Mouse (Mus musculus) gastrocnemius, postnatal 36 days (tissue): ENCODE data around the gene E4f1. TPM values are rescaled to one million over a fixed set of nuclear protein-coding genes. Genes with fewer than 3 reads are reported as not detected.
"Not testable (repeated sequence)": the region's sequence is repeated elsewhere in the genome, so short reads cannot be mapped to it uniquely, and the experiment has no call there.

ENCODE experiments used
- DNase-seq, 2 experiments: peaks; one replicate each; pipeline ENCODE4 v3.0.0; 2022
- intact Hi-C: fragments of 180-260 bp; cut with DNase I; formaldehyde crosslinking; loops from one replicate; pipeline ENCODE4 v1.15.1; 2025
- total RNA-seq, 2 experiments: library from RNA; stranded (reverse); gene quantifications; 2 replicates each; pipeline ENCODE4 v1.2.3; 2021

The E4f1 gene
- total RNA-seq, 2 experiments from 2014 or later = 9.5 to 11.7 TPM

- no peak for DNase-seq
- intact Hi-C loops = no loop called here
Measured at GRCm38 (mm10) chr17:24425905-24426304, 44.2 kb downstream of the E4f1 start.

DNA sequence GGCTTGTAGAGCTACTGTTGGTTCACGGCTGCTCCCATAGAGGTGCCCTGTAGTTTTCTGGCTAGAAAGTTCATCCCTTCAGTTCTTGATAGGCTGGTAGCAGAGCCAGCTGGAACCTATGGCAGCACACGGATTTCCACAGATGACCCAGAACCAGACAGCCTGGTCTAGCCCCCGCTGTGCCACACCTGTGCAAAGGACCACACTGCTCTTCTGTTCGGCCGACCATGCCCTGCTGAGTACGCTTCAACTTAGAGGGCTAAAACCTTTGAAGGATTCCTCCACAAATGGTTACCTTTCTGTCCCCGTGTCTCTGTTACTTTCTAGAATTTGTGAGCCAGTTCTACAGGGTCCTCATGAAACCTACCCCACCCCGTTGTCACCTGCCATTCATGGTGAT is 44.8 kb downstream of the E4f1 start:
- intact Hi-C loops, DNase-seq: not testable (repeated sequence)

GRCm38 (mm10) chr17:24424489-24424888 is 45.6 kb downstream of the E4f1 start:
- intact Hi-C loops = no loop called here
- no peak for DNase-seq

DNA sequence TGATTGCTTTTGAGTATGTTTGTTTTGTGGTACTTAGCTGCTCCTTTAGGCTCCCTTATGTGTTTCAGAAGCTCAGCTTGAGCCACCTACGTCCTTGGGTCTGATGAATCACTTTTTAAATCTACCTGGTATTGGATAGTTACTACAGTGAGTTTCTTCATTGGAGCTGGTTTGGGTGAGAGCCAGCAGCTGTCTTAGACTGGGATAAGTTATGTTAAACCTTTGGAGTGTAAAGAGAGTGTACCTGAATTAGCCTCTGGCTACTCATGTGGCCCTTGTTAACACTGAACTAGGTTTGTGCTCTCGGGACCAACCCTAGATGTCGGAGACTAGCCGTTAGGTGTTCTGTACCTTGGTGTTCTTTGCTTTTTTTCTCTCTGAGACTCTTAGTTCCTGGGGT is 47.0 kb downstream of the E4f1 start:
- intact Hi-C loops = no loop called here
- no peak for DNase-seq

DNA sequence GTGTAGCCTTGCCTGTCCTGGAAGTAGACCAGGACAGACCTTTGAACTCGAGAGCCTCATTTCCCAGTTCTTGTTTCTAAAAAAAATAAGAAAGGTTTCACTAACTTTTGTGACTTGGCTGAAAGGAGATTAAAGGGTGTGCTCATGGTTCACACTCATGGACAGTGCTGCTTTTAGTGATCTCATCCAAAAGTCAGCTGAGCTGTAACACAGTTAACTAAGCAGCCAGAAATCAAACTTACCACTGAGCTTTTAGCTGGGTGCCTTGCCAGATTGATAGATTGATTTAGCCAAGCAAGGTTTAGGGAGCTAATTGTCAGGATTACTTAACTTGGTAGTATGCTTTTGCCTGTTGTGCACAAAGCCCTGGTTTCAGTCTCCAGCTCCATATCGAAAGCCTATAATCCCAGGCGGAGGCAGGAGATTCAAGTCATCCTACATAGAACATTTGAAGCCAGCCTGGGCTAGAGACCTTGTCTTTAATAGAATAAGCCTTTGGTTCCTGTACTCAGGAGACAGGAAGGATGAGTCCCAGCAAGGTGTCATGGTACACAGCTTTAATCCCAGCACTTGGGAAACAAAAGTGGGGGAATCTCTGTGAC is 54.0 kb downstream of the E4f1 start:
- intact Hi-C loops = no loop called here
- DNase-seq = no peak

DNA sequence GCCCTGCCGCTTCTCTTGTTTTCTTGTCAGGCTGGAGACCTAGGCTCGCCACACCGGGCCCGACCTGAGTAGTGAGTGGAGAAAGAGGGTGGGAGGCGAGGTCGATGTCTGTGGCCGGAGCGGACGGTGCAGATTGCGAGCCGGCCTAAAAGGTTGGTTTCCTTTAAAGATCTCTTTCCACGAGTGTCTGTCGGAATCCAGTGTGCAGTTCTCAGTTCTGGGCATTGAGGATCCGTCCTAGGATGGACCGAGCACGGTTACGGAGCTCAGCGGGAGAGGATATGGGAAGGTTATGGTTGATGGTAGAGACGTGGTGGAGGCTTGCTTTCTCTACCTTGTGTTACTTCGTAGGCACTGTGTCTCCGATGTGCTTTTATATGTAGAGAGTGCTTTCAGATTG is 55.1 kb downstream of the E4f1 start:
- intact Hi-C loops = no loop called here
- no peak for DNase-seq

GRCm38 (mm10) chr17:24414230-24414976 is 55.7 kb downstream of the E4f1 start, which contains the start of gene Rnps1:
Gene Rnps1 (plus strand): TSS chr17:24414565.
- peak; percentile 90 to 91 for DNase-seq
- intact Hi-C loops = no loop called here

DNA sequence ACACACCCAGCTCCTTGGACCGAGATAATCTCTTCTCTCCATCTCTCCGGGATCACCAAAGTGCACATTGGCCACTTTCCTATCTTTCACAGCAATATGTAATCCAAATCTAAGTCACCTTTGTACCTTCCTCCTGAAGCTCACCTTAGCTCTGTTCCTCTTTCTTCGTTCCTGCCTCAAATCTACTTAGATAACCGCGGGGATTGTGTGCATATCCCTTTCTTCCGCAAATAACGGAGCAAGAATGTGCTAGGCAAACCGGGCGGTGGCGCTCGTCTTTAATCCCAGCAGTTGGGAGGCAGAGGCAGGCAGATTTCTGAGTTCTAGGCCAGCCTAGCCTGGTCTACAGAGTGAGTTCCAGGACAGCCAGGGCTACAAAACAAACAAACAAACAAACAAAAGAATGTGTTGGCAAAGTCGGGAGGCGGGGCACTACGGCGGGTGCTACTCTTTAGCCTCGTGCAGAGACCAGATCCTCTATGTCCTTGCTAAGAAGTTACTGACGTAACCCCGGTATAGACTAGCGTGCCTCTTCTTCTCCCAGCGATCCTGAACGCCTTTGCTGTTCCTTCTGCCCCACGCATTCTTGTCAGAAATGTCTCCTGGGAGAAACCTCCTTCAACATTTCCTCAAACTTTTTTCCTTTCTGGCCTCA is 56.4 kb downstream of the E4f1 start:
- intact Hi-C loops = no loop called here
- DNase-seq = no peak

DNA sequence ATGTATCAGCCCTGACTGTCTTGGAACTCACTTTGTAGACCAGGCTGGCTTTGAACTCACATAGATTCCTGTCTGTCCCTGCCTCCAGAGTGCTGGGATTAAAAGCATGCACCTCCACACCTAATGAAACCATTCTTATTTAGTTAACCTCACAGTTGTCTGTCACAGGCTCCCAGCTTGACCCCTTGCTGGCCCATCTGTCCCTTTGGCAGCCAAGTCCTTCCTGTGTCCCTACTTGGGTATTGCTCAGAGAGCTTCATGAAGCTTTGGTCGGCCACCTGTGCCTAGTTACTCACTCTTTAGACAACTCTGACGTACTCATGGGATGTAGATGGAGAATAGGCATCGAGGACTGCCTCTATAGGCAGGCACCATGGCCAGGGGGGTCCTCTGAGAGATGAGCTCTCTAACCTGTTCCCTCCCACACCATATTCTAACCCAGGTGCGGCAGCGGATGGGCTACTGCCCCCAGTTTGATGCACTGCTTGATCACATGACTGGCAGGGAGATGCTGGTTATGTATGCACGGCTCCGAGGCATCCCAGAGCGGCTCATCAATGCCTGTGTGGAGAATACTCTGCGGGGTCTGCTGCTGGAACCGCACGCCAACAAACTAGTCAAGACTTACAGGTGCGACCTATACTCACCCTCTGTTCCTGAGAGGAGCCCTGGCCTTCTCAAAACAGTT is 62.9 kb downstream of the E4f1 start:
- no peak for DNase-seq
- intact Hi-C loops = no loop called here

DNA sequence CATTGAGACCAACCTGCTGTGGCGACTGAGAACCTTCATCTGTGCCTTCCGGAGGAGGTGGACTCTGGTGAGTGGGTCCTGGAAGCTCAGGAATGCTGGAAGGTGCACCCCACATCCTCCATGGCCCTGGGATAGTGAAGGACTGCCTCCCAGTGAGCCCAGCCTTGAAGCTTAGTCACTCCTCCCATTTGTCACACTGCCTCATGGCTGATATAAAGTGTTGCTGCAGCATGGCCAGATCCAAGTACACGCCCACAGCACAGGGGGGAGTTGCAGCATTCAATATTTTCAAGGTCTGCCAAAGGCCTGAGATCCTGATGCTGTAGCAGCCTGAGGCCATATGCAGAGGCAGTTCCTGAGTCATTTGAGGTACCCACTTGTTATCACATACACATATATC is 67.7 kb downstream of the E4f1 start:
- intact Hi-C loops = no loop called here
- DNase-seq = no peak

- no peak for DNase-seq
- intact Hi-C loops = no loop called here
Measured at GRCm38 (mm10) chr17:24394456-24394855, 75.7 kb downstream of the E4f1 start.

Other genes starting within 250 kb of the E4f1 start
- gene Tedc2, start 249.5 kb downstream of the E4f1 start, total RNA-seq = 1 to 10 TPM in 1 of 2 experiments, under 1 TPM in 1; 0.96 to 1.1 TPM
- gene Ccnf, start 218.8 kb downstream of the E4f1 start, total RNA-seq = 1 to 10 TPM in 1 of 2 experiments, under 1 TPM in 1; 0.91 to 1.1 TPM
- gene Abca17, start 119.2 kb downstream of the E4f1 start, total RNA-seq = not detected
- 1 to 10 TPM; 6.5 to 7.4 TPM for gene Abca3, start 118.4 kb downstream of the E4f1 start, total RNA-seq
- gene Rnps1, start 55.7 kb downstream of the E4f1 start, total RNA-seq = 10 to 100 TPM; 41.7 to 48.3 TPM
- 100 to 1,000 TPM; 129 to 179 TPM for gene Eci1, start 43.7 kb downstream of the E4f1 start, total RNA-seq
- gene Dnase1l2, start 27.2 kb downstream of the E4f1 start, total RNA-seq = under 1 TPM; 0.49 to 0.99 TPM
- gene Pgp, start 79 bp upstream of the E4f1 start, total RNA-seq = 10 to 100 TPM; 50.7 to 54.6 TPM
- under 1 TPM in 1 of 2 experiments, not detected in 1; 0.26 TPM for gene Bricd5, start 3.6 kb upstream of the E4f1 start, total RNA-seq
- gene Mlst8, start 8.8 kb upstream of the E4f1 start, total RNA-seq = 10 to 100 TPM; 11.9 to 12.1 TPM
- under 1 TPM; 0.05 TPM for gene Caskin1, start 18.3 kb upstream of the E4f1 start, total RNA-seq
- 10 to 100 TPM; 23.7 to 30.2 TPM for gene Traf7, start 57.6 kb upstream of the E4f1 start, total RNA-seq
- gene Rab26, start 63.9 kb upstream of the E4f1 start, total RNA-seq = under 1 TPM in 1 of 2 experiments, not detected in 1; 0.20 TPM
- gene Pkd1, start 79.5 kb upstream of the E4f1 start, total RNA-seq = 10 to 100 TPM; 19.8 to 20.3 TPM
- 10 to 100 TPM; 74.9 to 76.8 TPM for gene Tsc2, start 162.3 kb upstream of the E4f1 start, total RNA-seq
- 1 to 10 TPM; 2.3 TPM for gene Nthl1, start 162.4 kb upstream of the E4f1 start, total RNA-seq
- 10 to 100 TPM; 27.1 to 36.9 TPM for gene Slc9a3r2, start 180.0 kb upstream of the E4f1 start, total RNA-seq
- not detected for gene Npw, start 188.1 kb upstream of the E4f1 start, total RNA-seq
- 10 to 100 TPM; 18.0 to 18.5 TPM for gene Zfp598, start 199.4 kb upstream of the E4f1 start, total RNA-seq
- not detected for gene Syngr3, start 219.6 kb upstream of the E4f1 start, total RNA-seq
- gene Gfer, start 225.8 kb upstream of the E4f1 start, total RNA-seq = 10 to 100 TPM; 30.3 to 33.3 TPM
- 1 to 10 TPM in 1 of 2 experiments, under 1 TPM in 1; 0.47 to 1.4 TPM for gene Noxo1, start 225.9 kb upstream of the E4f1 start, total RNA-seq
- 10 to 100 TPM; 15.1 to 16.1 TPM for gene Tbl3, start 237.3 kb upstream of the E4f1 start, total RNA-seq
- not detected for gene Rnf151, start 247.8 kb upstream of the E4f1 start, total RNA-seq
- gene Rps2, start 247.8 kb upstream of the E4f1 start, total RNA-seq = 100 to 1,000 TPM; 500 to 582 TPM